Mouse (Mus musculus) kidney, postnatal 25 days (tissue): ENCODE data around the gene Cacna1c.

Experiments
- DNase-seq, 2 experiments: peaks; one replicate each; pipeline ENCODE4 v3.0.0; 2021; ENCODE audit warnings: mixed read lengths in 2 of 2

Gene Cacna1c

DNA sequence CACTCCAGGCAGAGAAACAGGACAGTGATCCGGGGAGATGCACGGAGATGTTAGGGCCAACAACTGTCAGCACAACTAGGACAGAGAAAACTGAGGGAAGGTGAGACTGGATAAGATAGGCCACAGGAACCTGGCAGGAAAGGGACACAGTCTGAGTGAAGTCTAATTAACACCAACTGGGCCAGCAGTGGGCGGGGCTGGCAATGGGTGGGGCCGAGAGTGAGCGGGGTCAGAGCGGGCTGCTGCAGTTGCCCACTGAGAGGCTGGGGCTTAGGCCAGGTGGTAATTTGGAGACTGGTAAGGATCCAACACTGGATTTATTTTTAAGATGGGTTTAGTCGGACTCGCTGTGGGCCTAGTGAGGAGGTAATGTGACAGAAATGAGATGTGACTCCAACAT lies 418.8 kb downstream of the Cacna1c start:
- DNase-seq = no peak

- no peak for DNase-seq
Observed at GRCm38 (mm10) chr6:118776459-118776858, 419.8 kb downstream of the Cacna1c start.

GRCm38 (mm10) chr6:118772581-118772980 lies 423.6 kb downstream of the Cacna1c start:
- DNase-seq = no peak

- DNase-seq = no peak
Observed at GRCm38 (mm10) chr6:118771121-118771520, 425.1 kb downstream of the Cacna1c start.

- DNase-seq = no peak
Observed at GRCm38 (mm10) chr6:118770396-118770795, 425.8 kb downstream of the Cacna1c start.

DNA sequence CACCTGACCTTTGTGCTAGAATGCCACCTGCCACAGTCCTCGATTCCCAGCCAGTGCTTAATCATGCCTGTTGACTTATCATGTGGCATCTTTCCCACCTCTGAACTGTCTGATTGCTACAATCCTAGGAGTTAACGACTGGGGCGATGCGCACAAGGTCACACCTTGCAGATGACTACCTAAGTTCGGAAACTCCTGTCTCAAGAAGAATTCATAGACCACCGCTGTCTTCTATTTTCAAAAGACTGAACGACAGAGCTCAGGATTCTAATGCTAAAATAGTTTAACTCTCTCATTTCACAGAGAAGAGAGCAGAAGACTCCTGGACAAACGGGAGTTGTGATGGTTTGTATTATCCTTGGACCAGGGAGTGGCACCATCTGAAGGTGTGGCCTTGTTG lies 426.4 kb downstream of the Cacna1c start:
- DNase-seq = no peak

GRCm38 (mm10) chr6:118767698-118768097 lies 428.5 kb downstream of the Cacna1c start:
- no peak for DNase-seq

DNA sequence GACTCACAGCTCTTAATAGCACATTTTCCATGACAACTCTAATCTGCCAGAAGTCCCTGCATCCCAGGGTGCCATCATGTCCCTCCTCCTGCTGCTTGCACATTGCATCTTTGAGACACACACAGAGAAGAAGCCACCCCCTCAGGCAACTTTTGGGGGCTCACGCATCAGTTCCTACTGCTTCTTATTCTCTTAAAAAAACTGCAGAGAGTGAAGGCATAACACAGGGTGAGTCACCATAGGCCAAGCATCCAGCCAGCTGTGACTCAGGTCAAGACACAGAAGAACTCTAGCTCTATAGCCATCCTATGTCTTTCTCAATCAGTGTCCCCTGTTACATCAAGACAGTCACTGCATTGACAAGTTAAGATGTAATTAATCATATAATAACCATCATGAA lies 431.0 kb downstream of the Cacna1c start:
- no peak for DNase-seq

DNA sequence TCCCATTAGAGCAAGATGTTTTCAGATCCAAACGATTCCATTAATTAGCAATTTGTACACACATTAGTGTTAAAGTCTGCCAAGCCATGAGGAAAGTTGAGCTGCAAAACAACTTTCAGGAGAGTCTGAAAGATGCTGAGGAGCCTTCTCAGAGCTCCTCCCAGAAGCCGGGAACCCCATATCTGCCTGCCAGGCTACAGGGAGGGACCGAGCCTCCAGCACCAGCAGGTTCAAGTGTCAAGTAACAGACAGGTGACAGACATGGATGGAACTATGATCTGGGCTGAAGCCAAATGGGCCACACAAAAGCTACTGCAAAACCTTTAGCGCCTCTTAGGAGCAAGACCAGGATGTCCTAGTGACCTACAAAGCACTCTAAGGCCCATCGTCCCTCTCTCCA lies 437.2 kb downstream of the Cacna1c start:
- DNase-seq = no peak

- no peak for DNase-seq
Observed at GRCm38 (mm10) chr6:118758290-118758907, 437.8 kb downstream of the Cacna1c start.

DNA sequence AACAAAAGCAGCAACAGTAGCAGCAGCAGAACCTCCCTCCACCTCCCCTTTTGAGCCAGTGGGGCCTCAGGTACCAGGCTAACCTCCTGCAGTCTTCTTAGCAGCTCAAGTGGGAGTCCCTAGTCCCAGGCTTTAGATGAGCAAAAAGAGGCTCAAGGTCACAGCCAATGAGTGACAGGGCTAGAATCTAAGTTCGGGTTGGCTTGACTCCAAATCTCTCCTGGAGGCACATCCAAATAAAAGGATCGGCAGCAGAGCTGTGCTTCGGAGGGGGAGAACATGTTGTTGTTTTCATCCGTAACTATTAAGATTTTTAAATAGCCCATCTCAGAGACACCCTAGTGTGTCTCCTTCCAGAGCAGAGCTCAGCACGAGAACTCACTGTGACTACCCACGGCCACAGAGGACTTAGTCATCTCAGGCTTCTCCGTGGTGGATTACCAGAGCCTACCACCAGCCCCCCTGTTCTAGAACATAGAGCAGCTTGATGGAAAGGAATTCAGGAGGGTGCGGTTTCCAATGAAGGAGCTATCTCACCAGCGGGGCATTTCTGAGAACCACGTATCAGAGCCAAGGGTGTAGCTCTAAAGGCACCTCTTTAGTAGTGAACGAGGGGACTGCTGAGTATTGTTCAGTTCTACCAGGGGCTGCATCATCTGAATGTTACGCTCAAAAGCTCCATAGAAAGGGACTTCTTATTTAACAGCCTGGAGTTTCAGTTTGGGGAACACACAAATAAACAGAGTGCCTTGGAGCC lies 438.5 kb downstream of the Cacna1c start:
- no peak for DNase-seq

DNA sequence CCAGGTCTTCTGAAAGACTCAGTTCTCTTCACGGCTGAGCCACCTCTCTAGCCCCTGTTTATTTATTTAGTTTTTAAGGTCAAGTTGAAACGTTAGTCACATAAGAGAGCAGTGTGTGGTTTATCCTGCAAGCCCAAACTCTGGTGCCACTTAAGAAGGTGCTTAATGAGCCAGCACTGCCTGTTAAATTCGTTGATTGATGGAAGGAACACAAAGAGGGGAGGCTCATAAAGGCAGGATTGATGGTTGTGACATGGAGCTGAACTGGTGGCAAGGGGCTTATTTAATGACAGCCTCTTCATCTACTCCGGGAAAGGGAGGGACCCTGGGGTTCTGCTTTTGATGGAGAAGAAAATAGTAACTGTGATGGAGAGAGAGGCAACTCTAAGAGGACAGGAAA lies 439.7 kb downstream of the Cacna1c start:
- DNase-seq = no peak

DNA sequence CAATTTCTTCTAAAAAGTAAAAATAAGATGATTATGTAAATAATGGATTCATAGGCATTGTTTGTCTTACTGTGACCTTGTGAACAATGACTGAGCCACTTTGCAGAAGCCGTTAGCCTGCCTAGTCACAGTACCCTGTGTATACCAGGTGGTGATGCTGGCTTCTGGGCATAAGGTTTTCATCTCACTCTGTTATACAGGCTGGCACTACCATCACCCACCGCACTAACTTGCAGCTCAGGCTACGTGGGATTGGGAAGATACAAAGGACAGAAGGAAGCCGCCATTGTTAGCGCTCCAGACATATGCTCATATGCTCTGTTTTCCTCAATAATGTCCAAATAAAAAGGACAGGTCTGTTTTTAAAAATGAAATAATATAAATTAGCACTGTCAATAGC lies 440.4 kb downstream of the Cacna1c start:
- DNase-seq = no peak

- no peak for DNase-seq
Observed at GRCm38 (mm10) chr6:118754439-118754838, 441.8 kb downstream of the Cacna1c start.

DNA sequence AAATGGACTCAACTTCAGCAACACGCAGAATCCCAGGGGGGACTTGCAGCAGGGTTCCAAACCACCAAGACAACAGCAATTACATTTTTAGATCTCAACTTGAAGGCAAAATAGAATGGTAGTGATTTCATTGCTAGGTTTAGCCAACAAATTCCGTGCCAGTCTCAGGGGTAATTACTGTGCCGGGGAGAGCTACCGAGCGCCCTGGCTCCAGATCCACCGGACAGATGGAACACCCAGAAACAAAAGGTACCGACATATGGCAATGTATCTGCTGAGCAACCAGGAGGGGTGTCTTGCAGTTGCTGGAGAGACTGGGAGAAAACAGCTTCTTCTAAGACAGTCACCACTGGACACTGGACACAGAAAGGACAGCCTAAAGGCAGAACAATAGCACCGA lies 442.4 kb downstream of the Cacna1c start:
- no peak for DNase-seq

DNA sequence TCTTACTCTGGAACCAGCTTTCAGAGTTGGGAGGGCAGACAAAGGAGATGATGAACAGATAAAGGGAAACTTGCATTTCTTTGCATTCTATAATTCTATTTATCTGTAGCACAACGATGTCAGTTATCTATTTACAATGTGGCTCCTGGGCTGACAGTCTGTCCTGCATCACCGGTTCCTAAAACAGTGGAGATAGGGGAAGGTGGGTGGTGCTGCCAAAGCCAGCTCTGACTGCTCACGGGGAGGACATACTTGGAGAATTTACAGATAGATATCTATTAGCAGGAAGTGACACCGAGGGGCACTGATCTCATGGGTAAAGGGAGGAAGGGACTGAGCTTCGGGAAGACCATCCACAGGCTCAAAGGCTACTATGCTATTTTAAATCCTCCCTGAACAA lies 443.2 kb downstream of the Cacna1c start:
- no peak for DNase-seq

- DNase-seq = no peak
Observed at GRCm38 (mm10) chr6:118749285-118749684, 446.9 kb downstream of the Cacna1c start.

- DNase-seq = no peak
Observed at GRCm38 (mm10) chr6:118742701-118743100, 453.5 kb downstream of the Cacna1c start.

DNA sequence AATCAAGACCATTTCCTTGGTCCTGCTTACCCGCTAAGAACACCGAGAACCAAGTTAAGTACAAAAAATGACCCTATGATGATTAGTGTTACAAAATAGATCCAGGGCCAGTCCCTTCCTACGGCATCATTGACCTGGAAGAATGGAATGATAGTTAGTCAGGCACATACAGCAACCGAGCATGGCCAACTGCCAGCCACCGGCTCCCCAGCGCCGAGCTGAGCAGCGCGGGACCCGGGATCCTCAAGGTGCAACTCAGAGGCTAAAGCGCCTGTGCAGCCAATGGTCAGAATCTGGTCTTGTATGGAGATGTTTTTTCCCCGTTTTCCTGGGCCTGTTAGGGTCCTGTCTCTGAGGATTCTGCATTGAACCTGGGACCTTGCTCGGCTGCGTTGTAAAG lies 454.4 kb downstream of the Cacna1c start:
- no peak for DNase-seq

DNA sequence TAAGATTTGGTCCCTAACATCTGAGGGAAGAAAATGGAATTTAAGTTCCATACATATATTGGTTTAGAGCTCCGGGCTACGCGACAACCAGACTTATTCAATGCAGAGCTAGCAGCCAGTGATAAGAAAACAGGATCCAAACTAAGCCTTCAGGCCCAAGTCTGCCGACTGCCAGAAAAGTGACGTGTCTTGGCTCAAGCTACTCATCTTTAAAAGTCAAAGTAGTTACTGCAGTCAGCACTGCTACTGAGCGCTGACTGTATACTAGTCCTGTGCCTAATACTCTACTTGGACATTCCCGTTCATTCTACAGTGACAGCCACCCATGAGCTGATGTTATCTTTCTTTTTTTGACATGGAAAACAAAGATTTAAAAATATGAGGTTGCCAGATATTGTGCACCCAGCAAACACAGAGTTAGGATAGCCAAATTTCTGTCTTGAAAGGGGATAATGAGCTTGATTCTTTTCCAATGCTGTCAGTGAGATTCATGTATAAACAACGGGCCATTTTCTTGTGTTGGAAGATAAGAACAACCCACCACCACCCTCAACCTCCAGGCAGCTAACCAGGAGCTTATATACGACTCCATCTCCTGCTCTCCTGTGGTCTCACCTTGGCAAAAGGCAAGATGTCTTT lies 456.1 kb downstream of the Cacna1c start:
- DNase-seq = no peak

DNA sequence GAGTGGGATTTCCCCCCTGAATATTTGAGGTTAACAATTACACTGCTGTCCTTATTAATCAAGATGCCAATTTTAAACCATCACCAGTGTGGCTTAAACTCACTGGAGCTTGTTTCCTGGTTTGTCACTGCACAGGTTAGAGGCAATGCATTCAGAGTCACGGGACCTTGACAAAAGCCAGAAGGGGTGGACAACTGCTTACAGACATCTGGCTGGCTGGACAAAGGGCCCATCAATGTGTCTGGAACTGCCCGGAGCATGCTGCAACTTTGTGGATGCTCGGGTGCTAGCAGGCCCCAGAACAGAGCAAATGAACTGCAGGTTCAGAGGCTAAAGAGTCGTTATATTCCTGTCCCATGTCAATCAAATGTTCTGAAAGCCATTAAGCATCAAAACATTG lies 456.9 kb downstream of the Cacna1c start:
- DNase-seq = no peak

- no peak for DNase-seq
Observed at GRCm38 (mm10) chr6:118738656-118739055, 457.6 kb downstream of the Cacna1c start.

DNA sequence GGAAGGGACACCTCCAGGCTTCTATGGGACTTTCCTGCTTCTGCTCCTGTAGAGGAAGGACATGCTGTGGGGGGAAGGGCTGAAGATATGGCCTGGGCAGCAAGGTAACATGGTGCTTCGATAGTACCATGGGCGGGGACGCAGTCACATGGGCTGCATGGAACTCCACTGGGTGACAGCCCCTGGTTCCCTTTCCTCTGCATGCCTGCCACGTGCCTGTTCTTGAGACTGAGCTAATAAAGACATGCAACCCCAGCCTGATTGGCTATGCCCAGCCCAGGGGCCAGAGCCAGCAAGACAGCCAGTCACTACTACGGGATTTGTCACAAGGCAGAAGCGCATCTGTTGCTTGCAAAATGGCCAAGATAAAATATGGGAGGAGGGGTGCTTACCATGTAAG lies 459.1 kb downstream of the Cacna1c start:
- no peak for DNase-seq

DNA sequence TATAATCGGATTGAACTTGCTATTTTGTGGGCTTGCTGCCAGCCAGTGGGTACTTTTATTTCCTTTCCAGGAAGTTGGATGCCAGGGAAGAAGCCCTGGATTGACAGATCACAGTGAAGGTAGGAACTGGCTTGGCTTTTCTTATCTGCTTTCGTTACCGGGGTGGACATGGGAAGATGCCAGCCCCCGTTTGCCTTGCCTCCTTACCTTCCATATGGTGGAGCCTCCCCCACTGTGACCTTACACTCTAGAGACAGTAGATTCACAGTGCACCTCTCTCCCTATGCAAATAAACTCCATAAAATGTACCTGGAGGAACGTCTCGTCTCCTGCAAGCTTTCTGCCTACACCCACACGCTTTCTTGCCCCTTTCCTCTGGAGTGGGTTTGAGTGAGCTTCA lies 459.7 kb downstream of the Cacna1c start:
- DNase-seq = no peak
